Mouse (Mus musculus): ENCODE data around the gene Acat3.
"Not testable (repeated sequence)": the region's sequence is repeated elsewhere in the genome, so short reads cannot be mapped to it uniquely, and the experiment has no call there.

The Acat3 gene

DNA sequence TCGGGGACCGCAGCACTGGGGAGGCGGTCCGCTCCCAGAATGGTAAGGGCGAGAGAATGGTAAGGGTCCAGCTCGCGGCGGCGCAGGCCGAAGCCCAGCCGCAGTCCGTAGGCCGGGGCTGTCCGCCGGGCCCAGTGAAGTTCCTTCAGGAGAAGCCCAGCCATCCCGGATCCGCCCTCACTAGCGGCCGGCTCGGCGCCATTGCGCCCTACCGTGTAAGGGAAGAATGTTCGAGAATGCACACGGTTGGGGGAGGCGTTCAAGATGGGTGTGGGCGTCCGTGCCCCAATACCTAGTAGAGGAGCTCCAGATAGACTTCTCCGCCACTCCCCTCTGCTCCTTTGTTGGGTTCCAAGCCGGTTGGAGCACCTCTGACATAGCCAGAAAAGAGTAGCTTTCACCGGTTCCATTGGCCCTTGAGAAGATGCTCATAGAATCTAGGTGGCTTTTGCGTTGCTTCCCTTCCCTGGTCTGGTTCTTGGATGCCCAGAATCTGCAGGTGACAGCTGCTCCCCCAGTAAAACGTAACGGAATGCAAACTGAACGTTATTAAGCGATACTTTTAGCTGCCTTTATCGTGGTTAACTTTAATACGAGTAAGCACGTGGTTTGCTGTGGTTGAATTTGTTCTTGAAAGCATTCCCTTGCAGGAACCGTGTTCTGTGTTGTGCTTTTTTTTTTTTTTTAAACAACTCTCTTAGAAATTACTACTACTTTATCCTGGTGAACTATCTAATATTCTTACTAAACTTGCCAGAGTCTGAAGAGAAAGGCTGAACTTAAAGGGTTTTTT lies 23.6 kb downstream of the Acat3 start:
- DNase-seq (ENCODE audit: low read depth), result peak; percentile 67

DNA sequence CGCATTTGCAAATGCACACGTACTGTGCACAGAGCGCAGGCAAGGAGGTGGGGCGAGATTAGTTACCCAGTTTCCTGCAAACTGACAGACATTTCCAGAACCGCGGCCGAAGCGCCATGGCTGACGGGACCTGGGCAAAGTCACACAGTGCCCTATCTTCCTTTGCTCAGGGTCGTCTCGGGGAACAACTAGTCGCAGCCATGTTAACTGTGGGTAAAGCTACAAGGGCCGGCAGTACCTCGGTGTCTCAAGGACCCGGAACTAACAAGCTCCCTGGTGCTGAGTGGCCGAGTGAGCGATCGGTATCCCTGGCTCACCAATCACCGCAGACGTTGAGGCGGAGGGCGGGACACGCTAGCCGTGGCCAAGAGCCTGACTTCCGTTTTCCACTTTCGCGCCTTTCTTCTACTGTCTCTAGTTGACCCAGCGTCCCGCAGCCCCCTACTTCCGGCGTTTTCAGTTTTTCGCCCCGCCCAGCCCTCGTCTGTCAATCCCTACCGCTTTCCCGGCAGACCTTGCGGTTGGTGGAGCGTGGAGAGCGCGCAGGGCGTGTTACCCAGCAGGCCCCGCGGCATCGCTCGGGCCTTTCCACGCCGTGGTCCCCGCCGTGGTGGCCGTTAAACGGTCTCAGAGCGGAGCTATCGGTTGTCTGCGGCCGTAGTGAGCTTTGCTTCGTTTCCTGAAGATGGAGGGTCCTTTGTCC lies 24.4 kb downstream of the Acat3 start, which contains the start of gene Mrpl18:
Gene Mrpl18 (minus strand): TSS at position 465 of the 703 bp plus-strand sequence.
- peak; percentile 99 for DNase-seq (ENCODE audit: low read depth)

DNA sequence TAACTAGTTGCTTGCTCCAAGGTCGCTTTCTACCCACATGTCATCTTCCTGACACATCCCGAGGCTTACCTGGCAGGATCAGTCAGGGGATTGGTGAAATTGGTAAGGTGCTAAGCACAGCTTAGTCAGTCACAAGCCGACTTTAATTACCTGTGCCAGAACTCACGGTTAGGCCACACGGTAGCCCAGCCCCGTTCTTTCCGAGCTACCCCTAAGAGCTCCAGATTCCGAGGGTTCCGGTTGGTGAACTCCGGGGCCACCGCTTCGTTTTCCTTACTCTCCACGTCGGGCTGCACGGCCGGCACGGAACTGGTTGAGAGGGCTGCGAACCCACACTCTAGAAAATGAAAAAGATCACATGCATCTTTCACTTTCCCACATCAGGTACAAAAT lies 24.9 kb downstream of the Acat3 start, which contains the start of gene Tcp1:
Gene Tcp1 (plus strand): TSS at position 214 of the 393 bp plus-strand sequence.
- DNase-seq (ENCODE audit: low read depth), result no peak

DNA sequence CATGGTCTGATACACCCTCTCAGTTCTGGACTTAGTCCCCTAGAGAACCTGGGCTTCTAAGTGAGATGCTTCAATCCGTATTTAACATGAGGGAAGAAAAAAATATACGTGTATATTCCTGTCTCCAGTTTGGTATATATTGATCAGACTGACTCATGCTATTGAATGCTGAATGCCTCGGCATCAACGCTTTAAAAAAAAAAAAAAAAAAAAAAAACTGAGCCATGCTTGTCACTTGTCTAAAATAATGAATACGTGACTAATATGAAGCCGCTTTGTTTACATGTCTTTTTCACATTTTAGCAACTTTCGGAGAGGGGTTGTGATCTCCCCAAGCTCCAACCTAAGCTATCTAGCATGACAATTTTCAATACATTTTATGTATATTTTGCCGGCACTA lies 30.0 kb downstream of the Acat3 start:
- no peak for DNase-seq (ENCODE audit: low read depth)

DNA sequence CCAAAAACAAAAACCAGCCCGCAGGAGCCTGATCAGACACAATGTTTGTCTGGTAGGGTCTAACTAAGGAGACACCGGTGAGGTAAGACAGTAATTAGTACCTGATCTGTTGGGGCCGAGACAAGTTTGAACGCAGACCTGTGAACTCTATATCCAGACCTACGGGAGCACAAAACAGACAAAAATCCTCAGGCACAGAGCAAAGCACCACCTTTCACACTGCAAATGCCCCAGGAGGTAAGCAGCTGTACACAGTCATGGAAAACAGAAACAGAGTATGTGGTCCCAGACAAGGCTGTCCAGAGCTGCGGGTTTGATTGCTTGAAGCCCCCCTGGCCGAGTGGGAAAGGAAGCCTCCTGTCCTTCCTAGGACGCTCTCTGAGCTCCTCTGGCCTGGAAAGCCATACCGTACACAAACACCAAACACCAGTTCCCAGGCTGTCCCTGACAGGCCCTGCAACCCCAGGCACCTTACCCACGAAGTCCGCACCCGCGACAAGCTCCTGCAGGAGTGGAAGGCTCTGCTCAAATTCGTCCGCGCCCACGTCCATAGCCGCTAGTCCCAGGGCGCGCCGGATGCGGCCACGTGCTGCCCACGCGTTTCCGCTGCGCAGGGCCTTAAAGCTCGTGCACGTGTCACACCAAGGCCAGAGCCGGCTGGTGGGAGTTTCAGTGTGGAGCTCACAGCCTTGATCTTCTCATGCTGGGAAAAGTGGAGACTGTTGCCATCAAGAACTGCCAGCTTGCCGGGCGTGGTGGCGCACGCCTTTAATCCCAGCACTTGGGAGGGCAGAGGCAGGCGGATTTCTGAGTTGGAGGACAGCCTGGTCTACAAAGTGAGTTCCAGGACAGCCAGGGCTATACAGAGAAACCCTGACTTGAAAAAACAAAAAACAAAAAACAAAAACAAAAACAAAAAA lies 30.8 kb downstream of the Acat3 start, which contains the start of gene Pnldc1:
Gene Pnldc1 (minus strand): TSS at position 870 of the 920 bp plus-strand sequence.
- no peak for DNase-seq (ENCODE audit: low read depth)

DNA sequence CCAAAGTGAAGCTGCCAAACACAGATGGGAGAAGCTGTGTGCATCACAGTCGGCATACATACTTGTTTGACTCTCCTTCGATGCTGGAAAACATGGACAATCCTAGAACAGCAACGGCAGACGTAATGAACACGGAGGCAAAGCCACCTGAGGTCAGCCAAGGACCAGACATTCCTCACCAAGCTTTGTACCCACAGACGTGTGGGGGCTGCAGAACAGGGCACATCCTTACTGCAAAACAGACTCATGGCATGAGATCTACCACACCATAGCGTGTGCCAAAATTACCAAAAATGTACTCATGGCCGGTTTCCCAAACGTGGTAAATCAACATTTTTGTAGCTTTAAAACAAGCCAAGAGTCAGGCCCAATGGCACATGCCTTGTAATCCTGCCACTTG lies 34.0 kb downstream of the Acat3 start:
- DNase-seq (ENCODE audit: low read depth), result peak; percentile 28

DNA sequence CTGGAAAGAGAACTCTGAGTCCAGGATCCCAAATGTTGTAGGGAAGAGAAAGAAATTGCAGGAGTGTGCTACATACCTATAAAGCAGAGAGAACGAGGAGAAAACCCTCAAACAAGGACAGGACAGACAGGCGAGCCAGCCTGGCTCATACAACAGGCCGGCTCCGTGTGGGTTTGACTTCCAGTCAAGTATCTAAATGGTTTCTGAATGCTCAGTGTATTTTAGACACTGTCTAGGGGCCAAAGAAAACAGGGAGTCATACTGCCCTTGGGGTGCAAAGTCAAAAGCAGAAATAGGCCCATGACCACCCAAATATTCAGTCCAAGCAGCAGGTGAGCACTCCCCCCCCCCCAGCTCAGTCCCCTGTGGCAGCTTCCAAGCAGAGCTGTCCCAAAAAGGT lies 34.6 kb downstream of the Acat3 start:
- no peak for DNase-seq (ENCODE audit: low read depth)

DNA sequence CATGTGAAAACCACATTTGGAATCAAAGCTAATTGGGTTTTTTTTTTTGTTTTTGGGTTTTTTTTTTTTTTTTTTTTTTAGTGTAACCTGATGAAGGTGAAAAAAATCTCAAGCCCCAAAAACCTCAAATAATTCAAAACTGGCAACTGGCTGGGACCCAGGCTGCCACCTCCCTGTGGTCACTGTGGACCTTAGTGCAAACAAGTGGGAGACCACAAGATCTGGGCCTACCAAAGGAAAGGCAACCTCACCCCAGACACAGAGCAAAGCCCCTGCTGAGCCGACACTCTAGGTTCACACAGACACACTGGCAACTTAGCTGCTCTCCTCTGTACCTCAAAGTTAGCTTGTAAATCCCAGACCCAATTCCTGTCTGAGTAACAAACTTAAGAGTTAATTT lies 36.1 kb downstream of the Acat3 start:
- no peak for DNase-seq (ENCODE audit: low read depth)

DNA sequence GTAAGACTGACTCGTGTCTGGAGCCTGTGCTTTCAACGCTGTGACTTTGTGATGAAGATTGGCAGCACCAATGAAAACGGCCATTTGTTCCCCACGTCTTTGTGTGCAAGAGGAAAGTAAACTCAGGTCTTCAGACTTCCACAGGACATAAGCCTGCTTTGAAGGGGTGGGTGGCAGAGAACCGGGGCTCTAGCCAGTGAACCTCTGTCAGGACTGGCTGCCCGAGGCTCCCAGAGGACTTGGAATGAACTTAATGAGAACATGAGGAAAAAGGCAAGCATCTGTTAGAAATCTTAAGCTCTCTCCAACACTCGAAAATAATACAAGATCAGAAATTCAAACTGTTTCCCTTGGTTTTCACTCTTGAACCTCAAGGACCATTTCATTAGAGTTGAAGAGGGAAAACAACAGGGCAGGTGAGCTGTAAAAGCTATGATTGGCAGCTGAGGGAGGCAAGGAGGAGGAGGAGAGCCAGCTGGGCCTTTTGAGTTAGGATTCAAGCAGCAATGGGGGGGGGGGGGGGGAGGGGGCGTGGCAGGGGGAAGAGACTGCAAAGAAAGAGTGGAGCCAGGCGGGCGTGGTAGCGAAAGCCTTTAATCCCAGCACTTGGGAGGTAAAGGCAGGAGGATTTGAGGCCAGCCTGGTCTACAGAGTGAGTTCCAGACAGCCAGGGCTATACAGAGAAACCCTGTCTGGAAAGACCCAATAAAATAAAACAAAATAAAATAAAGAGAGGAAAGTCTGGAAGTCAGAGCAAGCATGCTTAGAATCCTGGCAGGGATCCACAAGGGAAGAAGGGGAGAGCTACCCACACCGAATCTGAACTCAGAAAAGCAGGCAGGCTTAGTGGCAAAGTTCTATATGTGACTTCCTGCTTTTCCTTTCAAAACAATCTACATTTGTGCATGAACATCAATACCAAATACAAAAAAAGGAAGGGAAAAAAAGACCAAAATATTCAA lies 36.7 kb downstream of the Acat3 start:
- no peak for DNase-seq (ENCODE audit: low read depth)

DNA sequence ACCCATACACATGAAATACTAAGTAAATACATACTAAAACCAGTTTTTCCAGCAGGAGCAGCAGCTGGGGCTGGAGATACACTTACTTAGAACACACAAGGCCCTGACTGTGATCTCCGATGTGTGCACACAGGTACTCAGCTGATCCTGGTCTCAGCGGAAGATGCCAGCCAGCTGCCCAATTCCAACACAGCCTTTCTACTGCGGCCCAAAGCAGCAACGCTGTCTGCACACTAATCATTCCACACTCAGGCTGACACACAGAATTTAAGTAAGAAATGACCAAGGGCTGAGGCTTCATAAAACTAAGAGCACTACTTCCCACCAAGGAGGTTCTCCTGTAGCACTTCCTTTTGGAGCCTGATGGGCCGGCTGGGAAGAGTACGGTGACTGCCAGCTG lies 38.1 kb downstream of the Acat3 start:
- no peak for DNase-seq (ENCODE audit: low read depth)

DNA sequence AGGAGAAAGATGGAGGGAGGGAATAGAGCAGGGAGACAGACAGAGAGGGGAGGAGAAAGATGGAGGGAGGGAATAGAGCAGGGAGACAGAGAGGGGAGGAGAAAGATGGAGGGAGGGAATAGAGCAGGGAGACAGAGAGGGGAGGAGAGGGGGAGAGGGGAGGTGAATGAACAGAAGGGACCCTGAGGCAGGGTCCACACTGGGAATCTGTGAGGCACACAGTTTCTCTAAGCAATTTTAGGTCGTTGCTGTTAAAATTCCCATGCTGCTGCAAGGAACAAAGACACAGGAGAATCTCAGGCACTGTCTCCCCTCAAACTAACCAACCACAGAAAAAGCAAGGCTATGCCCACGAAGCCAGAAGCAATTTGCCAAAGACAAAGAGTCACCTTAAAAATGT lies 41.8 kb downstream of the Acat3 start:
- DNase-seq (ENCODE audit: low read depth), result not testable (repeated sequence)

DNA sequence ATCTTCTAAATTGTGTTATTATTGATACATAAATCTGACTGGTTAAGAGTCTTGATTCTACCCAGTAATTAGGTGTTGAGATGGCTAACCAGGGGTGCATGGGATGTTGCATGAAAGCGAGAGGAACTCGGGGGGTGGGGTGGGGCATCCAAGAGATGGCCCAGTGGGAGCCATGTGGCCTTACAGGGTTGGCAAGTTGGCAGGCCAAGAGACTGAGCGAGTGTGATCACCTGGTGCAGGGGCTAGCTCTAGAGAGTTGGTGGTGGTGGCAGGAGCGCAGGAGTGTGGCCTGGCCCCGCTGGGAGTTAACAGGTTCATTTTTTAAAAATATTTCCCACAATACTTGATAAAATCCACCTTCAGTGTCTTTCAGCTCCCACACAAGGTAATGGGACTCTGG lies 42.7 kb downstream of the Acat3 start:
- no peak for DNase-seq (ENCODE audit: low read depth)

DNA sequence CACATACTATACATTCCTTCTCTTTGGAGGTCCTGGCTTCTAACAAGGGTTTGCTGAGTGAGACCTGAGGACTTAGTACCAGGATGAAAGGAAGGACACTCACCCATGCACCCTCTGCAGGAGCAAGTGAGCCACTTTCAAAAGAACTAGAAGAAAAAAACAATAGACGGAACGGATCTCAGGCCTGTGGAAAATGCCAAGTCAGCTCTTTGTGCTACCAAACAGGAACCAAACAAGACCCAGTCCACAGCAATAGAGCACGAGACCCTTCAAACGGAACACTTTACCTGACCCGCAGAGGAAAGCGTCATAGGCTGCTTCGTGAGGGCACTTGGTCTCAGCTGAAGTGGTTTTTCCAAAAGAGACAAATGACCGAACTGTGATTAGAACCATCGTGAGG lies 48.4 kb downstream of the Acat3 start:
- DNase-seq (ENCODE audit: low read depth), result no peak

DNA sequence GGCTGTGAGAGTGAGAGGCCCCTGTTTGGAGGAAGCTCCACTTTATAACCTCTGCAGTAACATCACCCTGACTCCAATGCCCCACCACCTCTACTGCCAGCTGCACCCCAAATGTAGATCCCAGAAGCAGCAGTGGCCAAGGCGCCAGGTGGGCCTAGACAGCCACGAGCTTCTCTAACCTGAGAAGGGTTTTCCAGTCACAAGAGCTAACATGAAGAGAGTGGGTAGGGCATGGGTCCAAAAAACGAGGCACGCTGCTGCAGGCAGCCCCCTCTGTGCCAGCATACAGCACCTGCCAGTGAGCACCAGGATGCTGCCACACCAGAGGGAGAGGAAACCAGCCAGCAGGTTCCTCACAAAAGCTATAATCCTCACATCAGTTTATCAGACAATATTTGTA lies 49.3 kb downstream of the Acat3 start:
- no peak for DNase-seq (ENCODE audit: low read depth)

DNA sequence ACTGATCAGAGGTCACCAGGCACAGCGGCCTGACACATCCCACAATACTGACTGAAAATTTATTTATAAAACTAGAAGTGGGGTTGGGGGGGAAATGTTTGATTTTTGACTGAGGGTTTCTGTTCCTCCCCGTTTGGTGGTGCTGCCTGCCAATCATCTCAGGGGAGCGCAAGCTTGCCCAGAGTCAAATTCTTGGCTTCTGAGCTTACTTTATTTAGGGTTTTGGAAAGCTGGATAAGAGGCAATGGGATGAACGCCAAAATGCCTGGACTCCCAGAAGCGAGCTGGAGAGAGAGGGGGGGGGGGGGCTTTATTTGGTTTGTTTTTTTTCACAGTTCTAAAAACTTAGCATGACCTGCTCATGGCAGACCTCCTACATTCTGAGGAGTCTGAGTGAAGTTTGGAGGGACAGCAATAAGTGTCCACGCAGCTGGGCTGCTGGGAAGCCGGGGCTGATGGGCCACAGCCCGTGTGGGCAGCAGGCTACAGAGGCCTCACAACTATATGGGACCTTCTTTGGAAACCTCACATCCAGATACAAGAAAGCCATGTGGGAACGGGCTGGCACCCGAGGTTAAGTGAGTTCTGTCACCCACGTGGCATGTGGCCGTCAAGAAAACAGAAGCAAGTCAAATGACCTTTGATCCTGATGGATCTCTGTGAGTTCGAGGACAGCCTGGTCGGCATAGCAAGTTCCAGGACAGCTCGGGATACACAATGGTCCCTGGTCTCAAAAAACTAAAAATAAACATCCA lies 53.2 kb downstream of the Acat3 start:
- peak; percentile 81 for DNase-seq (ENCODE audit: low read depth)

DNA sequence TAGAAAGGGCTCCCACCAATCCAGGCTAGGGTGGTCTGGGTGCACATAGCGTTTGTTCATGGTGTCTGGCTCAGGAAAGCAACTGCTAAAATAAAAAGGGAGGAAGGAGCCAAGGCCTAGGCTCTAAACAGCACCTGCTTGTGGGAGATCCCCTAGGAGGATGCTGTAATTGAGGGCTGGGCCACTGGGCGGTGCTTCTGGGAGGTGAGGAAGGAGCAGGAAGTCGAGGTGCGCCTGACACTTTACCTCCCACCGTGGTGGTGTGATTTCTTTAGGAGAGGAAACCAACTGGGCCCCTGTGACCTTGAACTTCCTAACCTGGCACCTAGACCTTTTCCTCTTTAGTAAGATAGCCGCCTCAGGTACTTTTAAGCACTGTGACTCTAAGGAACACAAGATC lies 53.8 kb downstream of the Acat3 start:
- no peak for DNase-seq (ENCODE audit: low read depth)

DNA sequence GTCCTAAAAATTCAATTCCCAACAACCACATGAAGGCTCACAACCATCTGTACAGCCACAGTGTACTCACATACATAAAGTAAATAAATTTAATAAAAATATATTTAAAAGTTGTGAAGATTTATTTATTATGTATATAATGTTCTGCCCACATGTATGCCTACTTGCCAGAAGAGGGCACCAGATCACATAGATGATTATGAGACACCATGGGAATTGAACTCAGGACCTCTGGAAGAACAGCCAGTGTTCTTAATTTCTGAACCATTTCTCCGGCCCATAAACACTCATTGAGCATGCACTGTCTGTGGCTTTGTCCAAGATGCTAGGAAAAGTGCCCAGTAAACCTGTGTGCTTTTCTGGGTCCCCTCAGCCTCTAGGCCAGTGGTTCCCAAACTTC lies 59.2 kb downstream of the Acat3 start:
- DNase-seq (ENCODE audit: low read depth), result peak; percentile 53

DNA sequence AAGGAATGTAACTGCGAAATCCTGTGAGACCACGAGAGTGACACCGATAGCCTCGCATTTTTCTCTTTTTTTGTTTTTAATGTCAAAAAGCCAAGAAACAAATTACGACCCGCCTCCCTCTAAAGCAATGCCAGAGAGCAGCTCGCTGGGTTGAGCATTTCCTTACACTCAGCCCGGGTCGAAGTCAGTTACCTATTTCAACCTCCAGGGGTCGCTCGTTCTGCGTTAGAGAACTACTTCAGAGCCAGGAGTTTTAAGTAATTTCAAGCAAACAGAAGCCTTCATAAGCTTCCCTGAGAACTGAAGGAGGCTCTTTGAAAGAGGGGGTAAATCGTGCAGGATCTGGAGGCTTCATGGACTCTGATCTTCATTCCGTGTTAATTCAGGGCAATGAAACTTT lies 60.2 kb downstream of the Acat3 start:
- peak; percentile 92 for DNase-seq (ENCODE audit: low read depth)

DNA sequence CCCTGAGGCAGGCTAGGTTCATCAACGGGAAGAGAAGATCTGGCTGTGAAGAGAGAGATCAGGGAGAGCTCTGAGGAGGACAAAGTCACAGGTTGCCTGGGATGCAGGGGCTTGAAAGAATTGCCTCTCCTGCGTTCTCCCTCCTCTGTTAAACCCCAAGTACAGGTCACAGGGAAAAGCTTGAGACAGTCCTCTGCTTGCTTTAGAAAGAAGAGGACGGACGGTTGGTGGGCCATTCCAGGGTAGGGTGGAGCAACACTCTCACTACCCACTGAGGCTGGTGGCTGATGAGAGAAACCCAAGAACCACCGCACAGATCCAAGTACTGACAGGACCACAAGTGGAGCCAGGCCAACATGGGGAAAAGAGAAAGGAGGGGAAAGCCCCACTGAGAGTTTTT lies 64.7 kb downstream of the Acat3 start, which contains the start of gene Mrgprh:
Gene Mrgprh (plus strand): TSS at position 301 of the 400 bp plus-strand sequence.
- DNase-seq (ENCODE audit: low read depth), result no peak

All from NIH3T3 (cell line).